Mouse (Mus musculus) left cerebral cortex, adult 9 months (tissue): ENCODE data around the gene Imp4.
A peak's percentile ranks its signal among the peaks of the same experiment; 100 is the strongest.

Experiments
- DNase-seq, 2 experiments: peaks; one replicate each; pipeline ENCODE4 v3.0.0; 2022; ENCODE audit warnings: low spot score in 2 of 2

Gene Imp4

GRCm38 (mm10) chr1:34460061-34460441, 20.4 kb downstream of the Imp4 start:
- DNase-seq, result no peak

GRCm38 (mm10) chr1:34462766-34463165, 23.1 kb downstream of the Imp4 start:
- DNase-seq, result peak in 1 of 2 experiments; percentile 35

- DNase-seq, result no peak
These were observed 24.7 kb downstream of the Imp4 start for GRCm38 (mm10) chr1:34464310-34464817.

GRCm38 (mm10) chr1:34465445-34465844, 25.8 kb downstream of the Imp4 start:
- DNase-seq, result no peak

GRCm38 (mm10) chr1:34468051-34468450, 28.4 kb downstream of the Imp4 start:
- no peak for DNase-seq

GRCm38 (mm10) chr1:34468500-34468899, 28.8 kb downstream of the Imp4 start:
- no peak for DNase-seq

- DNase-seq, result no peak
These were observed 30.1 kb downstream of the Imp4 start for GRCm38 (mm10) chr1:34469801-34470200.

- DNase-seq, result no peak
These were observed 33.0 kb downstream of the Imp4 start for GRCm38 (mm10) chr1:34472427-34473300.

GRCm38 (mm10) chr1:34478891-34479655, 39.4 kb downstream of the Imp4 start:
- DNase-seq, result no peak

GRCm38 (mm10) chr1:34480801-34481200, 41.1 kb downstream of the Imp4 start:
- no peak for DNase-seq

- no peak for DNase-seq
These were observed 42.4 kb downstream of the Imp4 start for GRCm38 (mm10) chr1:34481920-34482669.

- no peak for DNase-seq
These were observed 44.8 kb downstream of the Imp4 start for GRCm38 (mm10) chr1:34484470-34484869.

- DNase-seq, result peak in 1 of 2 experiments; percentile 65
These were observed 46.0 kb downstream of the Imp4 start for GRCm38 (mm10) chr1:34485461-34486188.

GRCm38 (mm10) chr1:34487383-34487782, 47.7 kb downstream of the Imp4 start:
- no peak for DNase-seq

- DNase-seq, result no peak
These were observed 50.3 kb downstream of the Imp4 start for GRCm38 (mm10) chr1:34489852-34490541.

- DNase-seq, result no peak
These were observed 51.8 kb downstream of the Imp4 start for GRCm38 (mm10) chr1:34491480-34491879.
